Mouse (Mus musculus): Measurements from ENCODE around the gene Nxpe4.
A peak's percentile ranks its signal among the peaks of the same experiment; 100 is the strongest.
"Not testable (repeated sequence)": the region's sequence is repeated elsewhere in the genome, so short reads cannot be mapped to it uniquely, and the experiment has no call there.

Nxpe4 gene

DNA sequence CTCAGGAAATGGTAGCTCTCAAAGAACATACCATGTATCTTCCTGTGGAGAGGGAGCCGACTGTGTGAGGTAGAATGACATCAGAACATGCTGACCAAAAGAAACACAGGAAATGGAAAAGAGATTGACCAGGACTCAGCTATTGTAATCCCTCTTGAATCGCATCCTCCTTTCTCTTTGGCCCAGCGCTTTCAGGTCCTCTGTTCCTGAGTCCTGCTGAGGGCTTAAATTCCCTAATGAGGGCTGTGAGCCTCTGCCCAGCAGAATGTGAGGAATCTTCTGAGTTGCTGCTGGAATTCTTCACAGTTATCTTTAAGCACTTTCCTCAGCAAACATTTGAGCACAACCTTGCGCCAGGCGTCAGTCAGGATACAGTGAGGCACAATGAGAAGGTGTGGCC lies 78.6 kb downstream of the Nxpe4 start:
- no peak for DNase-seq (ENCODE audit: low spot score in 2 of 2)

- DNase-seq (ENCODE audit: low spot score in 2 of 2): no peak
Measured at GRCm38 (mm10) chr9:48241791-48242190, 80.0 kb downstream of the Nxpe4 start.

DNA sequence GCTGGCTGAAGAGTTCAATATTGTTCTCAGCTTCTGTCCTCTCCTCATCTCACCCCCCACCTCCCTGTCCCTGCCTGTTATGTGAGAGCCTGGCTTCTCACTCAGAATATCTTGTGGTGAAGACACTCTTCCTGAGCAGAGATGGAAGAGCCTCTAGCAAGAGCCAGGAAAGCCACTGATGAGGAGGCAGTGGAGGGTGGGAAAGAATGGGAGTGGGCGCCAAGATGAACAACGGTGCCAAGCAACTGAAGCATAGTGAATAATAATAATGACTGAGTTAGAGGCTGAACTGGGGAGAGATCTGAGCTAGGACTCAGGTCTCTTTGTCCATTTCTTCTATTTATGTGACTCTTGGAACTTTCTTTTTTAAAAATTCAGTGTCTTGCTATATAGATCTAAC lies 80.9 kb downstream of the Nxpe4 start:
- no peak for DNase-seq (ENCODE audit: low spot score in 2 of 2)

DNA sequence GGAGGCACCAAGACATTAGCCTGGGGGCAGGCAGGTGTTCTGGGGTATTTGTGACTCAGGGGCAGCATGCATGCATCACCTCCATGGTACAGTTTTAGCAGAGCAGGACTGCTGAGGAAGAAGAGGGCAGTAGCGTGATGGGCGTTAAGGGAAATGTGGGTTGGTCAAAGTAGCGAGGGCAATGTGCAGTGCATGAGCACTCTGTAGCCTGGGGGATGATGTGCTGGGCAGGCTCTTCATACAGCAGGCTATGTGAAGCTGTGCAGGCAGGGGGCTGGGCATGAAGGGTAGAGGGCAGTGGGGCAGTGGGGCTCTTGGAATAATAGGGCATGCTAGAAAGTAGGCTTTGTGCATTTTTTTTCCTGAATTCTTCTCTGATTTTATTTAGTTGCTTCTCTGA lies 82.4 kb downstream of the Nxpe4 start:
- DNase-seq (ENCODE audit: low spot score in 2 of 2): no peak

- DNase-seq (ENCODE audit: low spot score in 2 of 2): no peak
Measured at GRCm38 (mm10) chr9:48245525-48245924, 83.7 kb downstream of the Nxpe4 start.

DNA sequence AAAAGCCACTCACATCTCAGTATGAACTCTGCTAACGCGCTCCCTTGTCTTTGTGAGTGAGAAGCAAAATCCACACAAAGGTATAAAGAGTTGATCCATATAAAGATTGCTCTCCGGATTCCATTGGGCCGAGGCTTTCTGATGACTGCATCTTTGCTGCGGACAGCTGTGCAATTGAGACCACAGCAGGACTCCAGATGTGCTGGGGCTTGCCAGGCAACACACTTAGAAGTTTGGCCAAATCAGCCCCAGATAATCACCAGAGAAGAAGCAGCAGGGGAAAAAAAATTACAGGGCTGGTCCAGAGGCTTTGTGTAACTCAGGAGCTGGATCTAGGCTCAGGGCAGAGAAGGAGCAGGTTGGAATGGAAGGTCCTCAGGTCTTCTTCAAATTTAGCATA lies 85.5 kb downstream of the Nxpe4 start:
- DNase-seq (ENCODE audit: low spot score in 2 of 2): no peak

- no peak for DNase-seq (ENCODE audit: low spot score in 2 of 2)
Measured at GRCm38 (mm10) chr9:48252236-48252635, 90.4 kb downstream of the Nxpe4 start.

- DNase-seq (ENCODE audit: low spot score in 2 of 2): no peak
Measured at GRCm38 (mm10) chr9:48257001-48257400, 95.2 kb downstream of the Nxpe4 start.

DNA sequence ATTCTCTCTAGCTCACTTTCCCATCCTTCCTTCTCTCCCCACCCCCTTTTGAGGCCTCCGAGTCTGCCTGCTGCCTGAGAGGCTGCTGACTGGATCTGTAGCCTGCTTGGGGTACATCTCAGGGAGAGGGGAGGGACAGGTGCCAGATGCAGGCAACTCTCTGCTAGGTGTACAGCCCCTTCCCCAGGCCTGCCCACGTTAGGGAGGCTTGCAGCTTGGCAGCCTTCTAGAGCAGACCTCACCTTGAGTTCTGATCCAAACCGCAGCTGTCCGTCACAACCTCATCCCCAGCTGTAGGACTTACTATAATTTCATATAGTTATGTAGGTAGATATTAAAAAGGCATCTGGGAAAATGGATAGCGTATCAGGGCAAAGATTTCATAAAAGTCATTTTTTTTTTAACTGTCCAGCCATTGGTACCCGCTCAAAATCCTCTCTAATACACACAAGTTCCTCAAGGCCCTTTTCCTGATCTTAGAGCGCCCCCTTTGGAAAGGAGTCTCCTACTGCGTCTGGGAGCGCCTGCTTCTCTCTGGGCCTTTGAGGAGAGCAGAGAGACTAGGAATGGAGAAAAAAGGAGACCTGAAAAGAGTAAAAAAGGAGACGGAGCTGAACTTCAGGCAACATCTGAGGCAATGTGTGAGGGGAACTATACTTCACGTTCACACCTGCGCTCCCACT lies 96.1 kb downstream of the Nxpe4 start:
- peak in 1 of 2 experiments; percentile 21 for DNase-seq (ENCODE audit: low spot score in 2 of 2)

- DNase-seq (ENCODE audit: low spot score in 2 of 2): no peak
Measured at GRCm38 (mm10) chr9:48264616-48265015, 102.8 kb downstream of the Nxpe4 start.

DNA sequence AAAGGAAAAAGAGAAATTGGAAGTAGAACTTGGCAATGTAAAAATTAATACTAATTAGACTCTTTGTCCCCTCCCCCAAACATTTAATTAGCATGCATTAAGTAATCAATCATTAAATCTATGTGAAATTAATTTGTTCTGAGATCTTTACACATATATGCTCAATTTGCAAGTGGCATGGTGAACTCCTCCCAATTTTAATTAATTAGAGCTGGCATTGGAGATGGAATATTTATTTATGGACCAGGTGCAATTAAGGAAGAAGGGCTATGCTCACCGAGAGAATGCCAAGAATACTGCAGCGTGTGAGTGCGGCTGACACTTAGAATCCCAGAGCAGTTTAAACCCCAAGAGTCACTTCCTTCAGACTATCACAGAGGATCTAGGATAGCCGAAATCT lies 103.7 kb downstream of the Nxpe4 start:
- no peak for DNase-seq (ENCODE audit: low spot score in 2 of 2)

DNA sequence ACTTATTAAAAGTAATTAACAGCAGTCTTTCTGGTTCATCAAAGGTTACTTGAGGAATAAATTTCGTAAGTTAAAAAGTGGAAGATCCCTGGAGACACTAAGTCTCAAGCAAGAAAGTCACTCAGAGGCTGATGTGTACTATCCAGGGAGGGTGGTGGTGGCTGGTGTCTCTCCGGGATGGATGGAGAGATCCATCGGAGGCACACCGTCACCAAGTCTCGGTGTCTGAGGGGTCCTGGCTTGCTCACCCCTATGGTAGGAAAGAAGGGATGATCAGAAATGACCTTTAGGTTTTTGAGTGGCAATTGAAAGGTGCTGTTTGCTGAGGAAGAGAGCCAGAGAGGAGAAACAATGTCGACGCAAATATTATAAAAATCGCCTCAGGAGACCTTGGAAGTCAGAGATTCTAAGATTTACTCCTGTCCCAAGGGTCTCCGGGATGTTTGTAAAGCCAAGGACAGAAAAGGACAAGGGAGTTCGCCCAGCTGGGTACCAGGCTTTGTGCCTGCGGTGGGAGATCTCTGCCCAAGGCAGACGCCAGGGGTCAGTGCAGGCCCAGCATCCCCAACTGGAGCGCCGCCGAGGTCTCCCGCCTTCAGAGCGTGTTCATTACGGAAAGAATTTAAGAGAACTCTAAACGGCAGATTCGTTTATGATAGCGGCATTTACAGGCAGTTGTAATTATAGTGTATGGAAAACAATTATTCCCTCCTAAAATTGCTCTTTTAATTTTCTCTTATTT lies 104.6 kb downstream of the Nxpe4 start:
- DNase-seq (ENCODE audit: low spot score in 2 of 2): peak; percentile 40 to 72

- DNase-seq (ENCODE audit: low spot score in 2 of 2): peak; percentile 3 to 12
Measured at GRCm38 (mm10) chr9:48267028-48267441, 105.2 kb downstream of the Nxpe4 start.

DNA sequence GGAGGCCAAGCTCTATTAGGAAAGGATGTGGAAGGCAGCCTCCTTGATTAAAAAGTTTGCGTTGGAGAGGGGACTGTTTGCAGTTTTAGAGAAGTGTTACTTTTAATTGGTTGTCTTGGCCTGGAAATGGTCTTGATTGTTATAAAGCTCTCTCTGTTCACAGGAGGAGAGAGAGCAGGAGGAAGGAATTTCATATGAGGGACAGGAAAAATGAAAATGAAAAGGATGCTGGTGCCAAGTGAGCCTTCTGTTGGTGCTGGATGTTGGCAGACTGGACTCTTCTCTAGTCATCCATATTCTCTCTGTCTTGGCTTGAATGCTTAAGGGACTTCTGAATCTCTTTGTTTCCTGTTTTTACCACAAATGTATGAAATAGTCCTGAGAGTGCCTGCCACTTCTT lies 106.1 kb downstream of the Nxpe4 start:
- DNase-seq (ENCODE audit: low spot score in 2 of 2): no peak

DNA sequence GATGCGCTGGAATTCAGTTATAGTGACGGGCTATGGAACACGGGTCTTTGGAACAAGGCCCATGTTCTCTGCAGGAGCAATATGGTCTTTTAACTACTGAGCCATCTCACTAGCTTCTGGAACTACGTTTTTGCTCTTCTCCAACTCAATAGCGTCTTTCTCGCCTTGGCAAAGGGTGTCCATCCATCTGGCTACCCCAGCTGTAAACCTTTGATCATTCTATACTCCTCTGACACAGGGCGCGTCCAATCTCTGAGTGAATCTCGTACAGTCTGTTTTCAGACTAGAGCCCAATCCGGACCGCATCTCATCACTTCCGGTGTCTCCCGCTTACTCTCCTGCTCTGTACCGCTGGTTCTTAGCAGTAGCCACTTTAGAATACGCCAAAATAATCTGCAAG lies 115.0 kb downstream of the Nxpe4 start:
- DNase-seq (ENCODE audit: low spot score in 2 of 2): no peak

GRCm38 (mm10) chr9:48284221-48284620 lies 122.4 kb downstream of the Nxpe4 start:
- DNase-seq (ENCODE audit: low spot score in 2 of 2): no peak

- no peak for DNase-seq (ENCODE audit: low spot score in 2 of 2)
Measured at GRCm38 (mm10) chr9:48290281-48290680, 128.5 kb downstream of the Nxpe4 start.

DNA sequence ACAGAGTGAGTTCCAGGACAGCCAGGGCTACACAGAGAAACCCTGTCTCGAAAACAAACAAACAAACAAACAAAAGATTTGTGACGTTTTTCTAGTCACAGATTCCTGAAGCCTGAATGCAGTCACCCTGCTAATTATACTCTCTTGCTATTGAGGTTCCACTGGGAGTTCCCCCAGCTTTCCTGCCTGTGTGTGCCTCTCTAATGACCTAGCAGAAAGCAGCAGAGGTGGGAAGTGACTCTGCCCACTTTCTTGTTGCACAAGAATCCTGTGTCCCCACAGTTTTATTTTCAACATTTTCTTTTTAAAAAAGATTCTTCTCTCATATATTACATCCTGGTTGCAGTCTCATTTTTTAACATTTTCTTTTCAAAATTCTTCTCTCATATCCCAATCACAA lies 132.9 kb downstream of the Nxpe4 start:
- DNase-seq (ENCODE audit: low spot score in 2 of 2): no peak

- no peak for DNase-seq (ENCODE audit: low spot score in 2 of 2)
Measured at GRCm38 (mm10) chr9:48298983-48299382, 137.2 kb downstream of the Nxpe4 start.

GRCm38 (mm10) chr9:48303564-48303963 lies 141.7 kb downstream of the Nxpe4 start:
- not testable (repeated sequence) for DNase-seq (ENCODE audit: low spot score in 2 of 2)

DNA sequence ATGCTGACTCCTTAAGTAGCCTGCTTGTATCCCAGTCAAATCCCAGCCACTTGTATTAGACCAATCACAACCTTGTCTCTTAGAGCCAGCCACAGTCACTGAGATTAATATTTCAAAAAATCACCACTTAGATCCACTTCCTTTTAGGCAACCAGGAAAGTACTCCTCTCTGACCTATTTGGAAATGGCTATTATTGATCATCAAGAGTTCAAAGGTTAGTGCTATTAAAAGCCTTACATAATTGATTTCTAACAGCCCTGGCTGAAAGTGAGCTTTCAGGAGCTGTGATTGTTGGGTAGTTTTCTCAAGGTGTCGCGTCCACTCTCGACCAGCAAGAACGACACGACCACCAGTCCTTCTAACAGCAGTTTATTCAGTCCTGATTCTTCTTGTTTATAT lies 149.4 kb downstream of the Nxpe4 start:
- no peak for DNase-seq (ENCODE audit: low spot score in 2 of 2)

- no peak for DNase-seq (ENCODE audit: low spot score in 2 of 2)
Measured at GRCm38 (mm10) chr9:48314194-48314593, 152.4 kb downstream of the Nxpe4 start.

- DNase-seq (ENCODE audit: low spot score in 2 of 2): no peak
Measured at GRCm38 (mm10) chr9:48315825-48316224, 154.0 kb downstream of the Nxpe4 start.

Measured in thymus, postnatal 10 days (tissue).